Mouse (Mus musculus) hindbrain, embryonic 11.5 days (tissue): ENCODE results near the gene Rere. TPM values are rescaled to one million over a fixed set of nuclear protein-coding genes. Genes with fewer than 3 reads are reported as not detected.

Experiments
- ATAC-seq: fragments of 200-750 bp; cut with Nextera tagmentation; 2 replicates; pipeline ENCODE4 v1.8.0; 2017; ENCODE audit warnings: mild to moderate bottlenecking, moderate TSS enrichment, moderate library complexity; ENCODE audit not compliant: low FRiP score
- DNase-seq: peaks from one replicate; pipeline ENCODE4 v3.0.0-alpha.2; 2015; ENCODE audit warnings: low spot score
- H3K27ac ChIP-seq: fragments of 300-500 bp; sonication (generic); 2 replicates; pipeline ENCODE4 v1.5.1; 2014; ENCODE audit warnings: mild to moderate bottlenecking, low read depth, low read length
- H3K27me3 ChIP-seq: fragments of 300-500 bp; sonication (generic); 2 replicates; pipeline ENCODE4 v1.6.1; 2014; ENCODE audit warnings: mild to moderate bottlenecking, low read length, moderate library complexity, mixed read lengths; ENCODE audit not compliant: control insufficient read depth, insufficient read depth
- H3K36me3 ChIP-seq: fragments of 300-500 bp; sonication (generic); 2 replicates; pipeline ENCODE4 v1.6.1; 2014; ENCODE audit warnings: mild to moderate bottlenecking, low read length, moderate library complexity, mixed read lengths; ENCODE audit not compliant: control insufficient read depth, insufficient read depth
- H3K4me1 ChIP-seq: fragments of 300-500 bp; sonication (generic); replicated peaks from 2 replicates; pipeline ENCODE4 v1.6.1; 2014; ENCODE audit warnings: low read length, mixed read lengths; ENCODE audit not compliant: control insufficient read depth, insufficient read depth
- H3K4me2 ChIP-seq: fragments of 300-500 bp; sonication (generic); replicated peaks from 2 replicates; pipeline ENCODE4 v1.6.1; 2014; ENCODE audit warnings: mild to moderate bottlenecking, low read depth, low read length
- H3K4me3 ChIP-seq: fragments of 300-500 bp; sonication (generic); 2 replicates; pipeline ENCODE4 v1.5.1; 2014; ENCODE audit warnings: low read depth, low read length
- H3K9ac ChIP-seq: fragments of 300-500 bp; sonication (generic); 2 replicates; pipeline ENCODE4 v1.6.1; 2014; ENCODE audit warnings: low read depth, low read length
- H3K9me3 ChIP-seq: fragments of 300-500 bp; sonication (generic); 2 replicates; pipeline ENCODE4 v1.6.1; 2016; ENCODE audit warnings: low read length; ENCODE audit not compliant: control insufficient read depth
- WGBS: fragments of 180-500 bp; shearing (Covaris S2); extraction: QIAGEN DNeasy Blood & Tissue Kit; methylation state at CpG from one replicate; pipeline ENCODE4 v1.1.7; 2014; 5-methylcytosine and 5-hydroxymethylcytosine counted together
- polyA plus RNA-seq: library from polyadenylated mRNA; unstranded; fragments of >200 nt; fragmentation: Nextera tagmentation; extraction: Ambion mirVana; gene quantifications from 2 replicates; pipeline ENCODE4 v1.2.1, GENCODE M21; 2014

Rere gene
- polyA plus RNA-seq, 1 experiment from 2014 or later, result 50.0 TPM

DNA sequence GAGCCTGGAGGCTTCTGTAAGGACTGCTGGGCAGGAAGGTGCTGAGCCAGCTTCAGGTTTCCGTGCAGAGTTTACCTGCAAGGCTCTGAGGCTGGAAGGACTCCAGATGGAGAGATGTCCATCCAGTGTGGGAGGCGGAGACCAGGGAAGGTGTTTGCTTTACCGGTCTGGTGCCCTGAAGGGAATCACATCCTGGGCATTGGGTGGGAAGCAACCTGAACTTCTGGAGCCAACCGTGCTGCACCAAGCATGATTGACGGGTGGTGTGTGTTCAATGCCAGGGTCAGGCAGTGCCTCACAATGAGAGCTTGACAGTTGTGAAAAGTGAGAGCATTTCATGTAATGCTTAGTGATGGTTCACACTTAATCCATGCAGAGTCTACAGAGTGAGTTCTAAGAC lies 32.5 kb upstream of the Rere start:
- no peaks in the 10 kb centered on the region for H3K27me3 ChIP-seq
- ATAC-seq, result no peak
- H3K4me1 ChIP-seq, result peaks cover 3% of the 10 kb centered on the region; the same call in 1 of the 2 replicates
- 82% methylated on average over 5 of the region's 5 CpGs for WGBS
- DNase-seq, result no peak
- H3K36me3 ChIP-seq, result peaks cover 13% of the 10 kb centered on the region
- H3K4me3 ChIP-seq, result no peak overlapping the region
- H3K27ac ChIP-seq, result no peak overlapping the region
- no peaks in the 10 kb centered on the region for H3K9me3 ChIP-seq
- no peak overlapping the region for H3K9ac ChIP-seq
- H3K4me2 ChIP-seq, result no peak overlapping the region

DNA sequence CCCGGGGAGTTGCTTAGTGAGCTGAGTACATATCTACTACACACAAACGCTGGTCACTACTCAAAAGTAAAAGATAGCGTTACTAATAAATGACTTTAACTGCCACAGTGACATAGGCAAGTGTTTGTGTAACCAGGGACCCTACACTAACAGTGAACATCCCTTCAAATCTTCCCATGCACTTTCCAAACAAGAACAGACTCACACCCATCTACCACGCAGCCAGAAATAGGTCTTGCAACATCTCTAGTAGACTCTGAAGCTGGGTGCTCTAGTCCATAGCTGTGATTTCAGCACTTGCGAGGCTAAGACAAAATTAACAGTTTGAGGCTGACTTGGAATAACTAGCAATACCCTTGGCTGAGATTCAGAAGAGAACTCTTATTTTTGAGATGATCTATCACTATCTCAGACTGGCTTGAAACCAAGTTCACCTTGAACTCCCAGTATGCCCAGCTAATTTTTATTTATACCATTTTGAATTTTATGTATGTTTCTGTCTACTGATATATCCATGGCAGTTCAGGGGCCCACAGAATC lies 31.6 kb upstream of the Rere start:
- WGBS, result 85% methylated on average over 5 of the region's 5 CpGs
- ATAC-seq (no peak), DNase-seq (no peak)
- Histone ChIP-seq H3K27ac (no peak overlapping the region; the same call in 1 of the 2 replicates), H3K9ac (no peak overlapping the region), H3K9me3 (no peaks in the 10 kb centered on the region), H3K4me2 (no peak overlapping the region), H3K27me3 (no peaks in the 10 kb centered on the region), H3K36me3 (peaks cover 13% of the 10 kb centered on the region), H3K4me3 (no peak overlapping the region), H3K4me1 (peaks cover 3% of the 10 kb centered on the region; the same call in 1 of the 2 replicates)

DNA sequence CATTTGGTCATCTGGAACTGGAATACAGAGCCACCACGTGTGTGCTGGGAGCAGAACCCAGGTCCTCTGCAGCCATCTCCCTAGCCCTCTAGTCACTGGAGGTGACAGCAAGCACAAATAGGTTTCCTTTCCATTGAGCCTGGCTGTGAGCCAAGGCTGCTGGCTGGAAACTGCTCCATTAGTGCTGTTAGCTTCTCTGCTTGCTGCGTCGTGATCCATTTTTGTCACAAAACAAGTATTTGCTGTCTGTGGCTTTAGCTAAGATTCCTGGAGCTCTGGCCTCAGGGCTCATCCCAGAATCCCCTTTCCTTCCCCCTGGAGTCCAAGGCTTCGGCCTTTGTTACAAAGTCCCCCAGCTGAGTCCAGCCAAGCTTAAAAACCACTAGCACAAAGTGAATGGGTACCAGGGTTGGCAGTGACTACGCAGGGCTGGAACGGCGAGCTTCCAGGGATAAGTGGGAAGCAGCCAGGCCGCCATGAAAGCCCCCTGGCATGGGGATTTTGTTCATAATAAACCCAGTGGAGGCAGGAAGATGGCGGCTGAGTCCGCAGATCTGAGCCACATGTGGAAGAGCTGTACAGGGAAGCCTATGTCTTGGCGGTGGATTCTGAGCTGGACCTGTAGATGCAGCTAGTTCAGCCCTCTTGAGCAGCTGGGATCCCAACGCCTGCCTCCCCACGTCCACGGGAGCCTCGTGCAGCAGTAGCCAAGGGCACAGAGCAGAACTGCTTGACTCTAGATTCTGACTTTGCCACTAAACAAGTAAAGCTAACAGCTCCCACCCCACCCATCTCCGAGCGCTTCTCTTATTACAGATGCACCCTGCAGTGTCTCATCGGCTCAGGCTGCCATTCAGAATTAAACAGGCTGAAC lies 30.7 kb upstream of the Rere start:
- DNase-seq (peak; percentile 28), ATAC-seq (no peak)
- Histone ChIP-seq H3K27me3 (no peaks in the 10 kb centered on the region), H3K4me3 (no peak overlapping the region), H3K9me3 (no peaks in the 10 kb centered on the region), H3K27ac (peak overlapping the region; percentile 40), H3K9ac (no peak overlapping the region), H3K4me1 (peaks cover 3% of the 10 kb centered on the region; the same call in 1 of the 2 replicates), H3K4me2 (no peak overlapping the region), H3K36me3 (peaks cover 10% of the 10 kb centered on the region)
- 50% methylated on average over 18 of the region's 18 CpGs for WGBS

DNA sequence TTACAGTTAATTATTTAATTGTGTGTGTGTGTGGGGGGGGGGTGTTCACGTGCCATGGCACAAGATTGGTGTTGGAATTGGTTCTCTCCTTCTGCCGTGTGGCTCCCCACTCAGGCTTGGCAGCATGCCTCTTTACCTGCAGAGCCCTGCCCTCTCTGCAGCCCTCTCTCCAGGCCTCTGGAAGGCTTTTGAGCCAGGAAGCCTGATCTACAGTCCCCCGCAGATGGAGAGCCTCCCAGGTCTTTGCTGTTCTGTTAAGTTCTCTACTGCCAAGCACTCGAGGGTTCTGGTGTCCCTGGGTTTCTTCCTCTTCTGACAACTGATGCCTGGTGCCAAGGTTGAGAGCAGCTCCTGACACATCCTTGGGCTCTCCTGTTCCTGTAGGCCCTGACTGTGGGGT lies 27.0 kb upstream of the Rere start:
- Histone ChIP-seq H3K27me3 (no peaks in the 10 kb centered on the region), H3K4me3 (no peak overlapping the region), H3K27ac (no peak overlapping the region), H3K9ac (no peak overlapping the region), H3K36me3 (peaks cover 2% of the 10 kb centered on the region; the same call in 1 of the 2 replicates), H3K4me1 (peaks cover 6% of the 10 kb centered on the region; the same call in 1 of the 2 replicates), H3K9me3 (no peaks in the 10 kb centered on the region), H3K4me2 (no peak overlapping the region)
- WGBS, result 76% methylated on average over 4 of the region's 4 CpGs
- ATAC-seq (no peak), DNase-seq (no peak)

DNA sequence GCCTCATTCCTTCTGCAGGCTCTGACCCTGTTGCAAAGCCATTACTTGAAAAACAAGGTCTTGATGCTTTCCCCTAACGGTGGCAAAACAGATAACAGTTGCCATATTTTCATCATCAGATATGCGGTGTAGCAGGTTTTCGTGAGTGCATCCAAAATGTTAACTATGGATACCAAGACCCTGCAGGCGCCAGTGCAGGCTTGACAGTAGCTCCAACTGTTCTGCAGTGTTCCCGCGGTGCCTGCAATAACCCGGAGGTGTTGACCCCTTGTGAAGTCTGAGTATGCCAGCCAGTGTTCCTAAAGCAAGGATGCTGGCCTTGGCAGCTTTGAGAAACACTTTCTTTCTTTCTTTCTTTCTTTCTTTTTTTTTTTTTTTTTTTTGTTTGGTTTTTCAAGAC lies 26.3 kb upstream of the Rere start:
- H3K9me3 ChIP-seq, result no peaks in the 10 kb centered on the region
- no peaks in the 10 kb centered on the region for H3K36me3 ChIP-seq
- no peaks in the 10 kb centered on the region for H3K27me3 ChIP-seq
- no peak for DNase-seq
- peaks cover 6% of the 10 kb centered on the region; the same call in 1 of the 2 replicates for H3K4me1 ChIP-seq
- H3K4me3 ChIP-seq, result no peak overlapping the region
- WGBS, result 92% methylated on average over 7 of the region's 7 CpGs
- H3K4me2 ChIP-seq, result no peak overlapping the region
- no peak overlapping the region for H3K27ac ChIP-seq
- ATAC-seq, result no peak
- H3K9ac ChIP-seq, result no peak overlapping the region

DNA sequence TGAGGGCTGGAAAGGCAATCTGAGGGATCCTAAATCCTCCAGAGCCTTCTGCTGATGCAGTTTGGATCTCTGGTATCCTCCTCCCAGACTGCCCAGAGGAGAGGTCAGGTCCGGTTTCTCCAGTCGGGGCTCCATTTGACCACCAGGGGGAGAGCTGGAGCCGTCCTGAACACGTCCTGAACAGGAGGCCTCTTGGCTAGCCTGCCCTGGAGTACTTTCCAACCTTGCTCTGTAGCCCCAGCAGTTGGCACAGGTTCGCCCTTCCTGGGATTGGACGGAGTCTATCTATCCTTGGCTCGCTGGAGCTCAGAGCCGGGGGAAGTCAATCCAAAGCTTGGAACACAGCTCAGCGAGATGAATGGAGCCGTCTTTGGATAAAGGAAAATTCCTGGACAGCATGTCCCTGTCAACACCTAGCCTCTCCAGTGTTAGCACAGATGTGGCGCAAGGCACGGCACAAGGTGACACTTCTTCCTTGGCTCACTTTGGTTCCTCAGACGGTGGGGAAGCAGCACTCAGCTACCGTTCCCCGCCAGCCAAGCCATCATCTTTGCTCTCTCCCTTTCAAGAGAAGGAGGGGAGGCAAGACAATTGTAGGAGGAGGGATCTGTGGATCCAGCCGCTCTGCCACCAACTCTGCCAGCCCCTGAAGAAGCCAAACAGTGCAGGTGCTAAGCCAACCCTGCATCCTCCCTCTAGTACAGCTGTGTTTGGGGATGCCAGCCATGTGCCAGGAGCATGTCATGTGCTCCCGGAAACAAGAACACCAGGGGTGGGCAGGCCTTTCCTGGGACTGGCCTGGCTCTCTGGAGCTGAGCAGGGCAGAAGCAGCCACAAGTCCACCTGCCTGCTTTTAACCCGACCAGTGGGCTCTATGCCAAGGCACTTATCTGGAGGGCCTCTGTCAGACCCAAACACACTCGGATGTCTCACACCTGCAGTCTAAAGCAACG lies 23.9 kb upstream of the Rere start:
- Histone ChIP-seq H3K4me1 (0 out of 2 replicates have a peak, but pooled peaks cover 3% of the 10 kb centered on the region), H3K4me2 (no peak overlapping the region), H3K36me3 (no peaks in the 10 kb centered on the region), H3K9me3 (no peaks in the 10 kb centered on the region), H3K4me3 (no peak overlapping the region), H3K9ac (no peak overlapping the region), H3K27ac (no peak overlapping the region), H3K27me3 (no peaks in the 10 kb centered on the region)
- DNase-seq, result peak; percentile 90
- ATAC-seq, result peak; percentile 81; the same call in 1 of the 2 replicates
- WGBS, result 54% methylated on average over 20 of the region's 20 CpGs

DNA sequence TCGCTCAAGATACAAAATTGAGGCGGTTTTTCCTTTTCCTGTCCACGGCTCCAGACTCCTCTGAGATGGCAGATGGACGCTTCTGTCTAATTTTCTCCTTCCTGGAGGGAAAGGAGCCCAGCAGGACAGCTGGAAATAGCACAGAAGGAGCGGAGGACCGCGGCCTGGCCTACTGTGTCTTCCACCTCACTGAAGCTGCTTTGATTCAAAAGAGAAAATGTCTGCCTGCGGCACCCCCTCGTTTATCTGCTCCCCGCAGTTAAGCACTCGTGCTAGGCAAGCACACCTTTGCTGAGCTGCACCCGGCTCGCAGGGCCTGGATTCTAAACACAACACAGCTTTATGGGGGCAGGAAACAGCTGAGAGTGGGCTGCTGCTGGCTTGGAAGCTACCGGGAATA lies 23.1 kb upstream of the Rere start:
- Histone ChIP-seq H3K27me3 (no peaks in the 10 kb centered on the region), H3K27ac (peak overlapping the region; percentile 47; the same call in 1 of the 2 replicates)

DNA sequence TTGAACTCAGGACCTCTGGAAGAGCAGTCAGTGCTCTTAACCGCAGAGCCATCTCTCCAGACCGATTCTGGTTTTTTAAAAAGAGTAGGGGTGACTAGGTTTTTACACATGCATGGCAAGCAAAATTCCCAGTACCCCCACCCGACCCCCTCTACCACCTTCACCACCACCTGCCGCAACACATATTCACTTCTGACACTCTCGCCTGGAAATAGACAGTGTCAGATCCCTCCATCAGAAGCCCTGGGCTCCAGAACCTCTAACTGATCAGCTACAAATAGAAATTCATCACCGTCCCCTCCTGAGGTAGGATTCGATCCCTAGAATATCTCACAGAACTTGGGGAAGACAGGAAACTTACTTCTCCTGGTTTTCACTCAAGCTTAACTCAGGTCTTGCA lies 21.9 kb upstream of the Rere start:
- H3K9ac ChIP-seq, result no peak overlapping the region
- H3K27ac ChIP-seq, result no peak overlapping the region
- 0 out of 2 replicates have a peak, but pooled peaks cover 3% of the 10 kb centered on the region for H3K4me1 ChIP-seq
- ATAC-seq (no peak), DNase-seq (no peak)
- H3K4me2 ChIP-seq, result no peak overlapping the region
- no peaks in the 10 kb centered on the region for H3K9me3 ChIP-seq
- no peaks in the 10 kb centered on the region for H3K27me3 ChIP-seq
- H3K36me3 ChIP-seq, result no peaks in the 10 kb centered on the region
- 92% methylated on average over 7 of the region's 7 CpGs for WGBS
- H3K4me3 ChIP-seq, result no peak overlapping the region

More for the DNA sequence above, 23.1 kb upstream of the Rere start:
- Histone ChIP-seq H3K4me3 (no peak overlapping the region), H3K4me1 (0 out of 2 replicates have a peak, but pooled peaks cover 3% of the 10 kb centered on the region), H3K9me3 (no peaks in the 10 kb centered on the region), H3K9ac (no peak overlapping the region), H3K4me2 (no peak overlapping the region), H3K36me3 (no peaks in the 10 kb centered on the region)
- DNase-seq (no peak), ATAC-seq (no peak)
- whole genome bisulfite sequencing, result 70% methylated on average over 14 of the region's 14 CpGs
